ENCODE assay signal across 8 mouse cellular contexts in the genomic region with DNA sequence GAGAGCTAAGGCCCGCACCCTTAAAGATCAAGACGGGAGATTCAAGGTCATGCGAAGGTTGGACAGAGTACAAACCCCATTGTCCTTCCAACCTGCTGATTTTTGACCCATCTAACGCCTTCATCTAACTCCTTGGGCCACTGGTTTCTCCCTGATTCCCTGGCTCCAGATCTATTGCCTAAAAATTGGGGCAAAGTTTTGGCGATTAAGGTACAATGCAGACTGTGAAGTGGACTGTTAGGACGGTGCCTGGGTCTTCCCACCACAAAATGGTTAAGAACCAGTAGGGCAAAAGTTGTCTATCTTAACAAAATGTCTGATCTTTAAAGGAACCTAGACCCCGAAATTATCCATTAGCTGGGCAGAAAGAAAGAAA. TPM values are rescaled to one million over a fixed set of nuclear protein-coding genes. Genes with fewer than 3 reads are reported as not detected.
DNase-seq lines count a peak whose midpoint lies in the region; ATAC-seq lines count a peak whose summit lies in the region.

No protein-coding gene starts in this region.

- DNase-seq in heart, adult 11 months = no peak
- no peak for DNase-seq in lung, postnatal 14 days
- no peak for DNase-seq in hindbrain, embryonic 14.5 days (ENCODE audit: low spot score)
- no peak for DNase-seq in layer of hippocampus, postnatal 10 days (ENCODE audit: low spot score in 2 of 2)

- no peak overlapping the region for H3K4me3 ChIP-seq in heart, embryonic 13.5 days
- H3K4me3 ChIP-seq in lung, embryonic 16.5 days (ENCODE audit: low read length) = no peak overlapping the region
- H3K4me3 ChIP-seq in hindbrain, embryonic 14.5 days (replicated peaks; ENCODE audit: low read length) = no peak overlapping the region
- no peak overlapping the region for H3K4me3 ChIP-seq in neural tube, embryonic 13.5 days

- 22% methylated on average over 7 of the region's 7 CpGs for WGBS in heart, embryonic 13.5 days
- WGBS in lung, embryonic 16.5 days = 35% methylated on average over 7 of the region's 7 CpGs
- WGBS in hindbrain, embryonic 14.5 days = 13% methylated on average over 7 of the region's 7 CpGs
- 14% methylated on average over 7 of the region's 7 CpGs for WGBS in neural tube, embryonic 13.5 days

- H3K27me3 ChIP-seq in heart, embryonic 13.5 days (replicated peaks) = peaks cover 97% of the 10 kb centered on the region
- H3K27me3 ChIP-seq in lung, embryonic 16.5 days (ENCODE audit: control insufficient read depth, insufficient read depth, low read depth, low read length) = peaks cover 19% of the 10 kb centered on the region
- peaks cover 93% of the 10 kb centered on the region for H3K27me3 ChIP-seq in hindbrain, embryonic 14.5 days (ENCODE audit: control insufficient read depth, insufficient read depth, low read length)
- peaks cover 95% of the 10 kb centered on the region for H3K27me3 ChIP-seq in neural tube, embryonic 13.5 days

- ATAC-seq in heart, embryonic 13.5 days (ENCODE audit: extremely low read depth, insufficient number of reproducible peaks, low FRiP score, low TSS enrichment) = no peak
- no peak for ATAC-seq in lung, embryonic 16.5 days (ENCODE audit: low read depth)
- no peak for ATAC-seq in hindbrain, embryonic 14.5 days (ENCODE audit: low FRiP score)
- no peak for ATAC-seq in neural tube, embryonic 13.5 days (ENCODE audit: low read depth)
- ATAC-seq in granulocyte monocyte progenitor cell, adult 5-6 weeks (replicated peaks; ENCODE audit: poor library complexity, severe bottlenecking) = no peak

- H3K9me3 ChIP-seq in heart, embryonic 13.5 days = no peaks in the 10 kb centered on the region
- H3K9me3 ChIP-seq in lung, embryonic 16.5 days (ENCODE audit: control insufficient read depth, low read length) = no peaks in the 10 kb centered on the region
- H3K9me3 ChIP-seq in hindbrain, embryonic 14.5 days (ENCODE audit: control insufficient read depth, low read length) = no peaks in the 10 kb centered on the region
- H3K9me3 ChIP-seq in neural tube, embryonic 13.5 days = no peaks in the 10 kb centered on the region

- no peak overlapping the region for H3K27ac ChIP-seq in heart, embryonic 13.5 days (replicated peaks)
- H3K27ac ChIP-seq in lung, embryonic 16.5 days (ENCODE audit: low read length) = no peak overlapping the region
- 0 out of 2 replicates have a peak overlapping the region, but pooled peaks have one; percentile 49 for H3K27ac ChIP-seq in hindbrain, embryonic 14.5 days
- no peak overlapping the region for H3K27ac ChIP-seq in neural tube, embryonic 13.5 days (replicated peaks)

- H3K9ac ChIP-seq in heart, embryonic 13.5 days = no peak overlapping the region
- peak overlapping the region; percentile 59 for H3K9ac ChIP-seq in lung, embryonic 16.5 days (ENCODE audit: low read length)
- no peak overlapping the region for H3K9ac ChIP-seq in hindbrain, embryonic 14.5 days
- no peak overlapping the region for H3K9ac ChIP-seq in neural tube, embryonic 13.5 days

- no peaks in the 10 kb centered on the region for H3K36me3 ChIP-seq in heart, embryonic 13.5 days
- no peaks in the 10 kb centered on the region for H3K36me3 ChIP-seq in lung, embryonic 16.5 days (ENCODE audit: control insufficient read depth, insufficient read depth, low read length)
- H3K36me3 ChIP-seq in hindbrain, embryonic 14.5 days (replicated peaks; ENCODE audit: control insufficient read depth, insufficient read depth) = no peaks in the 10 kb centered on the region
- H3K36me3 ChIP-seq in neural tube, embryonic 13.5 days = no peaks in the 10 kb centered on the region

- H3K4me1 ChIP-seq in heart, embryonic 13.5 days = peaks cover 15% of the 10 kb centered on the region
- peaks cover 10% of the 10 kb centered on the region; the same call in 1 of the 2 replicates for H3K4me1 ChIP-seq in lung, embryonic 16.5 days (replicated peaks; ENCODE audit: control insufficient read depth, insufficient read depth, low read length)
- H3K4me1 ChIP-seq in hindbrain, embryonic 14.5 days (replicated peaks; ENCODE audit: control insufficient read depth, insufficient read depth, low read length) = peaks cover 6% of the 10 kb centered on the region
- H3K4me1 ChIP-seq in neural tube, embryonic 13.5 days (replicated peaks) = peaks cover 32% of the 10 kb centered on the region

- H3K4me2 ChIP-seq in heart, embryonic 13.5 days = peak overlapping the region; percentile 60
- H3K4me2 ChIP-seq in lung, embryonic 16.5 days (ENCODE audit: low read depth, low read length) = peak overlapping the region; percentile 55; the same call in 1 of the 2 replicates
- H3K4me2 ChIP-seq in hindbrain, embryonic 14.5 days (replicated peaks) = peak overlapping the region; percentile 33
- peak overlapping the region; percentile 49; the same call in 1 of the 2 replicates for H3K4me2 ChIP-seq in neural tube, embryonic 13.5 days

RNA-seq across cellular contexts. Expression of a gene that starts 28.3 kb away (rescaled TPM):
- polyA plus RNA-seq in heart, embryonic 13.5 days (2015; fragmentation: Nextera tagmentation; extraction: Ambion mirVana) = 24.5 and 27.3 TPM in 2 replicates
- polyA plus RNA-seq in lung, embryonic 16.5 days (2015; fragmentation: Nextera tagmentation; extraction: Ambion mirVana) = 83.5 and 95.7 TPM in 2 replicates
- 105 and 127 TPM in 2 replicates for polyA plus RNA-seq in hindbrain, embryonic 14.5 days (2014; fragmentation: Nextera tagmentation; extraction: Ambion mirVana)
- polyA plus RNA-seq in neural tube, embryonic 13.5 days (2015; fragmentation: Nextera tagmentation; extraction: Ambion mirVana) = 85.5 and 87.8 TPM in 2 replicates
- total RNA-seq in layer of hippocampus, postnatal 10 days (2021) = 10 to 100 TPM; 59.5 to 66.7 TPM
- total RNA-seq in granulocyte monocyte progenitor cell, adult 5-6 weeks (2014; fragmentation: Nextera tagmentation) = not detected in 2 replicates
- not detected in 2 replicates for total RNA-seq in granulocyte monocyte progenitor cell, adult 5-6 weeks (2017)
